ENCODE assay signal across 1 mouse cellular context in genomic region chr17:57214676-57215387, GRCm38 (mm10).
TF ChIP-seq lines count a peak whose summit lies in the region.

No protein-coding gene starts in this region.

TF ChIP-seq in CH12.LX, 34 proteins besides CTCF, POLR2A, EP300 and RAD21:
- TF ChIP-seq NELFE (IDR thresholded peaks at IDR 0.05; ENCODE audit: low read depth, low read length) (no peak), CHD2 (IDR thresholded peaks at IDR 0.05; ENCODE audit: low read length) (peak; percentile 90)
